Mouse (Mus musculus) kidney, adult 2 months (tissue): ENCODE measurements at regions not wholly inside any gene's neighbourhood (a gene's known extent, or its start where the extent isn't known, plus 50 kb on each side); places are given as distances from the start of the nearest gene placed in this dataset.

Experiments used
- DNase-seq: peaks from one replicate; pipeline ENCODE4 v3.0.0; 2021
- H3K27ac ChIP-seq: fragments of 200-500 bp; 2 replicates; pipeline ENCODE4 v1.5.1; 2012; ENCODE audit warnings: low read depth, low read length, control low read depth, inconsistent platforms; ENCODE audit not compliant: insufficient read depth
- H3K27me3 ChIP-seq: fragments of 200-500 bp; replicated peaks from 2 replicates; pipeline ENCODE4 v1.6.1; 2012; ENCODE audit warnings: mild to moderate bottlenecking, moderate library complexity, low read length, inconsistent platforms; ENCODE audit not compliant: control insufficient read depth, insufficient read depth
- H3K36me3 ChIP-seq: fragments of 200-500 bp; 2 replicates; pipeline ENCODE4 v1.6.1; 2012; ENCODE audit warnings: mild to moderate bottlenecking, moderate library complexity, low read length, inconsistent platforms; ENCODE audit not compliant: control insufficient read depth, insufficient read depth
- H3K4me1 ChIP-seq: fragments of 200-500 bp; 2 replicates; pipeline ENCODE4 v1.6.1; 2011; ENCODE audit warnings: low read length; ENCODE audit not compliant: control insufficient read depth, insufficient read depth
- H3K4me3 ChIP-seq: fragments of 200-500 bp; 2 replicates; pipeline ENCODE4 v1.5.1; 2011; ENCODE audit warnings: mild to moderate bottlenecking, low read depth, low read length, control low read depth; ENCODE audit not compliant: insufficient read depth
- CTCF ChIP-seq: fragments of 200-500 bp; conservative IDR thresholded peaks from 2 replicates; pipeline ENCODE4 v1.5.1; 2011; ENCODE audit warnings: low read depth, mild to moderate bottlenecking, control low read depth, low read length, moderate library complexity, mixed read lengths; ENCODE audit not compliant: insufficient read depth, insufficient read length
- POLR2A ChIP-seq: fragments of 200-500 bp; IDR thresholded peaks from one replicate; pipeline ENCODE4 v1.6.1; 2011; ENCODE audit warnings: low read depth, low read length, control low read depth
- WGBS: fragments of 180-500 bp; shearing (Covaris S2); methylation state at CpG from one replicate; pipeline ENCODE4 v1.1.7; 2018; 5-methylcytosine and 5-hydroxymethylcytosine counted together

DNA sequence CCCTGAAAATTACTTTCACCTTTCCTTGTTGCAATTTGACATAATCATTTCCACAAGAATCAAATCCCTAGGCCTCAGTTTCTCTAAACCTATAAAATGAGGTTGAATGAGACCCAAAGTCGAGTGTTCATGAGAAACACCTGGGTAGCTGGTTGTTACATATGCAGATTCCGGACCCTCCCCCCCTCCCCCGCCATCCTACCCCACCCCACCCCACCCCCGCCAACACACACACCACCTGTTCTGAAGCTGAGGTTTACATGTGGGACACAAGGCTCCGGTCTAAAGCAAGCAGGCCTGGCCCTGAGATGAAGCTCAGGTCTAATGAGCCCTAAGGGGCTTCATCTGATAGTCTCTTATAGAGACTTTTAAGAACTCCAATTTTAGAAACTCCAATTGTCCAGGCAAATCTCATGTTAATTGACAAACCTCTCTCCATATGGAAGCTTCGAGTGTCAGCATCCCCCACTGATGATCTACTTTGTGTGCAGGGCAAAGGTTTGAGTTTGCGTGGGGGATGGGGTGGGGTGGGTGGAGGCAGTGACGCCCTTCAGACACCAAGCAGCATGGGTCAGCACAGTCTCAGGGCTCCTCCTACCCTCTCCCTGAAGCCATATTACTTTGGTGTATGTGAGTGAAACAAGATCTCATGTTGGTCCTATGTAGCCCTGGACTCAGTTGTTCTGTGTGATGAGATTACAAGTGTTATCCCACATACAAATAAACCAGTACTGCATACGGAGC is 88.7 kb upstream of the Cdkn3 start:
- no peaks in the 10 kb centered on the region for H3K27me3 ChIP-seq
- DNase-seq = no peak
- no peaks in the 10 kb centered on the region for H3K36me3 ChIP-seq
- no peak for TF ChIP-seq POLR2A
- no peak for TF ChIP-seq CTCF
- 90% methylated on average over 9 of the region's 9 CpGs for WGBS
- no peaks in the 10 kb centered on the region for H3K4me1 ChIP-seq
- H3K27ac ChIP-seq = no peak overlapping the region
- no peak overlapping the region for H3K4me3 ChIP-seq

DNA sequence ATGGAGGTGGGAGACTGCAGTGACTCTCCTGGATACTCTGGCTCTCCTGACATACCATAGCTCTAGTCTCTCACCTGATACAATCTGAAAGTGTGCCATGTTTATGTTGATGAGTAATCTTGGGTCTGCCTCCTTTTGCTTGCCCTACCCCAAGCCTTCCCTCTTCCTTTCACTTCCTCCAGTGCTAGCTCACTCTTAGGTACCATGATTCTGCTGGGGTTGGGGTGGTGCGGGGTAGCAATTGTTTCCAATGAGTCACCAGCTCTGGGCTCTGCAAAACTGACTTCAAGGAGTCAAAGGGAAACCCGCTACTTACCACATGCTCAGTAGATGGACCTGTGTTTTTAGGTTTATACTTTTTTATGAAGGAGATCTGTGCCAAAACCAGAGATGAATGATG is 89.3 kb upstream of the Cdkn3 start:
- Histone ChIP-seq H3K4me3 (no peak overlapping the region), H3K27ac (no peak overlapping the region), H3K27me3 (no peaks in the 10 kb centered on the region), H3K36me3 (no peaks in the 10 kb centered on the region), H3K4me1 (no peaks in the 10 kb centered on the region)
- whole genome bisulfite sequencing = 94% methylated on average over 2 of the region's 2 CpGs
- no peak for DNase-seq
- TF ChIP-seq POLR2A (no peak), CTCF (no peak)

DNA sequence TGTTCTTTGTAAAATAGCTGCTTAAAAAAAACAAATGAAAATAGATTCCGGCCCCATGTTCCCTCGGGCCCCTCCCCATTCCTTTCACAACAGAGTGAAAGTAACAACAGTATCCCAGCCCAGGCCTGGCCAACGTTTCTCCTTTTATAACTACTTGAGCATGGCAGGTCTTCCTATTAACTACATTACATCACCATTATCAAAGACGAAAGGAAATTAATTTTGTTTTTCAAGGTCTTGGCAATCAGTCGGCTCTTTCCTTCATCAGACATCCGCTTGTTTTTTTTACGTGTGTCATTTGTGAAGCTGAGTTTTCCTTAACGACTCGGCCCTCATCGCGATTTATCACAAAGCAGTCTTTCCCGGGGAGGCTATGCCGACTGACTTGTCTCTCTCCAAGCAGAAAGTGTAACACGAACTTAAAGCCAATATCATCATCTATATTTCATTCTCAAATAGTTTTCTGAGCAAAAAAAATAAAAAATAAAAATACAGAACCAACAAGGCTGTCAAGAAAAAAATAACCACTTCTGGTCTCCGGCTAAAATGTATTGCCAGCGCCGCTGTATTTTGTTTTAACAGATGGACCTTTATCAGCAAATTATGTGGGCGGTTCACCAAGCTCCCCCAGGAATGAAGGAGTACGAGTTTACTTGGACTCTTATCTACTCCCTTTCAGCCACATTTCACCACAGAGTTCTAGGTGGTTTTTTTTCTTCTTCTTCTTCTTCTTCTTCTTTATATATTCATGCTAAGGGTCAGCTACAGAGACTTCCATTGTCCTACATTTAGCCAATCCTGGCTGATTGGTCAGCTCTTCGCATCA is 89.9 kb upstream of the Cdkn3 start:
- WGBS = 48% methylated on average over 20 of the region's 20 CpGs
- TF ChIP-seq CTCF (no peak), POLR2A (no peak)
- no peak overlapping the region for H3K27ac ChIP-seq
- no peaks in the 10 kb centered on the region for H3K4me1 ChIP-seq
- H3K4me3 ChIP-seq = no peak overlapping the region
- no peak for DNase-seq
- H3K36me3 ChIP-seq = no peaks in the 10 kb centered on the region
- no peaks in the 10 kb centered on the region for H3K27me3 ChIP-seq

DNA sequence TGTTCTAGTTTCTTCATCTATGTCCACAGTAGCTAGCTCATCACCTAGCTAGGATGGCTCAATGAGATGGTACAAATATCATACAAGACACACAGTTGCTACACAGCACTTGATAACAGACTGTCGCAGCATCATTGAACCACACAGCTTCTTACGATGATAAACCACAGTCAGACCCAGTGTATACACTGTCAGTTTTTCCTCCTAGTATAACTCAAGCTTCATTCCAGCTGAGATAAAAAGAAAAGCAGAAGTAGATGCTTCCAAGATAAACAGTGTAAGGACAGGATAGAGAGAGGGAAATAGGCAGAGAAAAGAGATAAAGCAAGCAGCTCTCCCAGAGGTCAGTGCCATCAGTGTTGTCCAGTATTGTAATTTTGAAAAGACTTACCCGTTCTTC is 92.1 kb upstream of the Cdkn3 start:
- no peak overlapping the region for H3K27ac ChIP-seq
- DNase-seq = no peak
- H3K4me1 ChIP-seq = no peaks in the 10 kb centered on the region
- TF ChIP-seq POLR2A (no peak), CTCF (no peak)
- no peaks in the 10 kb centered on the region for H3K36me3 ChIP-seq
- no peaks in the 10 kb centered on the region for H3K27me3 ChIP-seq
- H3K4me3 ChIP-seq = no peak overlapping the region
- 88% methylated on average over 3 of the region's 3 CpGs for WGBS

DNA sequence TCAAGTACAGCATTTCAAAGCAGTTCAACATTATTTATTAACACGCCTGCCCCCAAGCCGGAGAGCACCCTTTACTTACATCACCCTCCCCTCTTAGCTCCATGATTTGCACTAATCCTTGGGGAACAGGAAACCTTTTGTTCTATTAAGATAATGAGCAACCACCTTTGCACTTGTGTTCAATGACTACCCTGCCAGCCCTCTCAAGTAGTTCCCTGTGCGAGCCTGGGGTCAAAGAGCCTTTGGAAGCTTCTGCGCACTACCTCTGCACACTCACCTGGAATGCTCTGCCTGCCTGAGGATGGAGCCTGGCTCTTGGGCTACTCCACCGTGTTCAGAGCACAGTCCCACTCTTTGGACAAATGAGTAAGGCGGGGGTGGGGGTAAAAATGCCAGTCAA is 96.0 kb upstream of the Cdkn3 start:
- H3K27ac ChIP-seq = no peak overlapping the region
- H3K27me3 ChIP-seq = no peaks in the 10 kb centered on the region
- no peak overlapping the region for H3K4me3 ChIP-seq
- H3K4me1 ChIP-seq = no peaks in the 10 kb centered on the region
- no peak for TF ChIP-seq POLR2A
- no peak for TF ChIP-seq CTCF
- WGBS = 58% methylated on average over 6 of the region's 6 CpGs
- DNase-seq = peak; percentile 30
- H3K36me3 ChIP-seq = no peaks in the 10 kb centered on the region

DNA sequence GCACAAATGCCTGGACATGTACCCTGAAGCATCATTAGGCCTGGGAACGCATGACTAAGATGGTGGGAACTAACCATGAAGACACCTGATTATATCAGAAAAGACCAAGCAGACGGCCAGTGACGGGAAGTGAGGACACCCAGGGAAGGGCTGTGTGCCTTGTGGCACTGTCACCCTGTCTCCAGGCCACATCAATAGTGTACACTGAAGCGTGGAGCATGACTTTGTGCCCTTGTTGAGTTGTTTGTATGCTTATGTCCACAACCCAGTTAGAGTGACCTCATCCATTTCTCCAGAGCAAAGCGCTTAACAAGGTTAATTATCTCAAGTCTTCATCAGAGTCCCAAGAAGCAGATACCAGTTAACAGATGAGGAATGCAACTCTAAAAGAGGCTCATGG is 96.8 kb upstream of the Cdkn3 start:
- Histone ChIP-seq H3K4me3 (no peak overlapping the region), H3K36me3 (no peaks in the 10 kb centered on the region), H3K27ac (no peak overlapping the region), H3K4me1 (no peaks in the 10 kb centered on the region), H3K27me3 (no peaks in the 10 kb centered on the region)
- TF ChIP-seq POLR2A = no peak
- TF ChIP-seq CTCF = no peak
- 90% methylated on average over 5 of the region's 5 CpGs for WGBS
- no peak for DNase-seq

DNA sequence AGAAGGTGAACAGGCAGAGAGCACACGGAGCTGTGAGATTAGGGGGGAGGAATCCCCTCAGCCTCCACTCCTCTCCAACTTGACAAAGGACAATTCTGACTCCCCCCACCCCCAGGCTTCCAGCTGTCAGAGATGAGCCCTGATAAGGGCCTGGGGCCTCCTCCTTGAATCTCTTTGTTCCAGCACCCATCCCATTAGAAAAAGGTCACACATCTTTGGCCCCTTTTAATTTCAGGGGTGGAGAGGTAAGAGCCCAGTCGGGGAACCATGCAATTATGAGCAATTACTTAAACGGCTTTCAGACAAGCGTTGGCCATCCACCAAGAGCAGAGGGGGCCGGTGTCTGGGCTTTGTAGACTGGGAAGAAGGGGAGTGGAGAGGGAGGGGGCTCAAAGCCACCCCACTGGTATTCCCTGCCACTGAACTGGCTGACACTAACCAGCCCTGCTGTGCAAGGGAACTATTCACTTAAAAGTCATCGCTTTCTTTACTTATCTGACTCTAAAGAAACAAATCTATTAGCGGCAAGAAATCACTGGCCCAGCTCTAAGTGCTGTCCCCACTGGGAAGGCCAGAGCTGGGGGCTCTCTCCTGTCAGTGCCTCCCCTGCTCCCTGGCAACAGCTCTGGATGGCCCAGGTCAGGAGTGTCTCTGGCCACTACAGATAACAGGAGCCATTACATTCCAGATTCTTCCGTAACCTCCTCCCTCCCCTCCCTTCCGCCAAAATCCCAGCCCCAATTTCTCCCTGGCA is 98.4 kb upstream of the Cdkn3 start:
- Histone ChIP-seq H3K36me3 (no peaks in the 10 kb centered on the region), H3K27me3 (no peaks in the 10 kb centered on the region), H3K4me1 (no peaks in the 10 kb centered on the region), H3K27ac (no peak overlapping the region), H3K4me3 (no peak overlapping the region)
- no peak for DNase-seq
- TF ChIP-seq POLR2A = no peak
- TF ChIP-seq CTCF = no peak
- 40% methylated on average over 9 of the region's 9 CpGs for WGBS
